Mouse (Mus musculus) adrenal gland, postnatal 14 days (tissue): Measurements from ENCODE around the gene Cd300e. TPM values are rescaled to one million over a fixed set of nuclear protein-coding genes. Genes with fewer than 3 reads are reported as not detected.

Experiments used
- total RNA-seq: library from RNA; stranded (reverse); gene quantifications from 2 replicates; pipeline ENCODE4 v1.2.3, GENCODE M21; 2021

Cd300e gene
- total RNA-seq, 1 experiment from 2014 or later, result 0.63 TPM

Other genes with a start within 250 kb of the Cd300e start
- gene Gprc5c, start 211.0 kb downstream of the Cd300e start, total RNA-seq, result 16.6 and 18.6 TPM in 2 replicates
- gene Cd300a, start 172.1 kb downstream of the Cd300e start, total RNA-seq, result 1.1 and 2.2 TPM in 2 replicates
- gene Cd300lb, start 127.8 kb downstream of the Cd300e start, total RNA-seq, result 0.70 and 1.7 TPM in 2 replicates
- gene Cd300c, start 93.0 kb downstream of the Cd300e start, total RNA-seq, result 0.83 TPM in 1 of 2 replicates, not detected in the other
- 0.34 and 0.78 TPM in 2 replicates for gene Cd300ld, start 72.3 kb downstream of the Cd300e start, total RNA-seq
- 0.93 and 3.7 TPM in 2 replicates for gene Cd300c2, start 60.3 kb downstream of the Cd300e start, total RNA-seq
- not detected in 2 replicates for gene Cd300ld2, start 46.0 kb downstream of the Cd300e start, total RNA-seq
- gene Cd300ld4, start 35.2 kb downstream of the Cd300e start, total RNA-seq, result 0.79 TPM in 1 of 2 replicates, not detected in the other
- gene Cd300ld5, start 24.4 kb downstream of the Cd300e start, total RNA-seq, result 4.0 and 5.3 TPM in 2 replicates
- 3.3 TPM in 1 of 2 replicates, not detected in the other for gene Cd300ld3, start 13.8 kb downstream of the Cd300e start, total RNA-seq
- 1.9 and 3.3 TPM in 2 replicates for gene Rab37, start 29.3 kb upstream of the Cd300e start, total RNA-seq
- gene Cd300lf, start 71.8 kb upstream of the Cd300e start, total RNA-seq, result 0.52 and 1.4 TPM in 2 replicates
- gene Slc9a3r1, start 101.2 kb upstream of the Cd300e start, total RNA-seq, result 23.0 and 24.3 TPM in 2 replicates
- gene Tmem104, start 125.3 kb upstream of the Cd300e start, total RNA-seq, result 9.0 and 15.7 TPM in 2 replicates
- gene Nat9, start 125.7 kb upstream of the Cd300e start, total RNA-seq, result 26.4 and 30.6 TPM in 2 replicates
- gene Grin2c, start 205.1 kb upstream of the Cd300e start, total RNA-seq, result 0.90 and 0.96 TPM in 2 replicates
- 592 and 605 TPM in 2 replicates for gene Fdxr, start 214.9 kb upstream of the Cd300e start, total RNA-seq
- gene Fads6, start 235.5 kb upstream of the Cd300e start, total RNA-seq, result 18.4 and 21.2 TPM in 2 replicates
- gene Otop2, start 245.0 kb upstream of the Cd300e start, total RNA-seq, result not detected in 2 replicates